Mouse (Mus musculus) lung, adult 2 months (tissue): ENCODE measurements around the gene Sgcd.

Experiments used
- CTCF ChIP-seq: fragments of 200-500 bp; IDR thresholded peaks from 2 replicates; pipeline ENCODE4 v1.5.1; 2011; ENCODE audit warnings: mild to moderate bottlenecking, low read length, control low read depth; ENCODE audit not compliant: insufficient read depth
- POLR2A ChIP-seq: fragments of 200-500 bp; IDR thresholded peaks from 2 replicates; pipeline ENCODE4 v1.6.1; 2011; ENCODE audit warnings: low read depth, mild to moderate bottlenecking, control low read depth, low read length, borderline replicate concordance; ENCODE audit errors: extremely low read depth

GRCm38 (mm10) chr11:47188556-47188955, 800.2 kb downstream of the Sgcd start:
- TF ChIP-seq POLR2A = no peak
- no peak for TF ChIP-seq CTCF
